Mouse (Mus musculus) liver, postnatal 0 days (tissue): Measurements from ENCODE around the gene Gpr183.

Source experiments
- CTCF ChIP-seq: sonication (generic); IDR thresholded peaks from 2 replicates; pipeline ENCODE4 v1.5.1; 2016; ENCODE audit warnings: antibody characterized with exemption, low read depth
- EP300 ChIP-seq: IDR thresholded peaks from 2 replicates; pipeline ENCODE4 v1.6.1; 2016; ENCODE audit warnings: antibody characterized with exemption, low read depth, mild to moderate bottlenecking

DNA sequence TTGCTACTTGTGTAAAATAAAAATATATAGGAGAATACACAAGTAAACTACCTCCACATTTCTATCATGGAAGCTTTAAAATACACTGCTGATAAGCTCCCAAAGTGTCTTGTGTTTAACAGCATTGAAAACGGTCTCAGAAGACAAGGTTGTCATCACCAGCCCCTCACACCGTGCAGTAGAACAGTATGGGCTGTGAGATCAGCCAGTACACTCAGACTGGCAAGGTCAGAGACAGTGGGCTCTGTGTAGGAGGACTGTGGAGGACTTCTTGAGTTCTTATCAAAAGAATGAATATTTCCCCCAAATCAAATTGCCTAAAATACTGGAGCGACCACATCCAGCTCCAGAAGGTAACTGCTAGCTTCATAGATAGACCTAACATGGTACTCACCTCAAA lies 25.4 kb downstream of the Gpr183 start:
- TF ChIP-seq CTCF (no peak), EP300 (no peak)
